Mouse (Mus musculus) megakaryocyte, embryonic 14.5 days (primary cell): ENCODE results near the gene Apobec2.

ENCODE experiments used
- FLI1 ChIP-seq: IDR thresholded peaks from 2 replicates; pipeline ENCODE4 v1.6.1; 2012; ENCODE audit warnings: low read length, inconsistent platforms, mixed read lengths
- GATA1 ChIP-seq: IDR thresholded peaks from 3 replicates; pipeline ENCODE4 v1.6.1; 2012; ENCODE audit warnings: mixed read lengths, low read length, inconsistent platforms, borderline replicate concordance

- TF ChIP-seq GATA1 (no peak), FLI1 (no peak)
Observed at GRCm38 (mm10) chr17:48407154-48407553, 25.6 kb downstream of the Apobec2 start.
